Mouse (Mus musculus): ENCODE data around the gene Rab11fip5.

DNA sequence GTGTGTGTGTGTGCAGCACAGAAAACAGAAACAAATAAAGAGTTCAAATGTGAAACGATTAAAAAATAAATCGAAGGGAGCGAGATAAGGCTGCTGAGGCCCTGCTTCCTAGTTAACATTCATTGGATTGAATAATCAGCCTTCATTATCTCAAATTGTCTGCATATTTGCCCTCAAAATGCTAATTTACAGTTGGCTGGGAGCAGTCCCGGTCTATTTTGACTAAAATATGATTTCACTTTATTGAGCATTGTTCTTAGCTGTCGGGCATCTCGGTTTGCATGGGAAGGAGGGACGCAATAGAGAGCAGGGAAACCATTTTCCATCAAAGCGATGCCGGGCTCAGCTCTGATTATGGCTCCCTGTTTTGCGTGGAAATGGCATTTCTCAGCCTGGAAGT, 28.6 kb upstream of the Rab11fip5 start:
- no peak for TF ChIP-seq MYOG (IDR thresholded peaks at IDR 0.05; ENCODE audit: control insufficient read depth in 1 of 3, insufficient read depth in 1 of 3, insufficient read length in 2 of 3, low read depth in 2 of 3)
- TF ChIP-seq TCF12 (IDR thresholded peaks at IDR 0.05; ENCODE audit: insufficient read depth, poor library complexity, severe bottlenecking), result no peak
- no peak for TF ChIP-seq POLR2A (IDR thresholded peaks at IDR 0.05; ENCODE audit: insufficient read length, low read depth)
- no peak for TF ChIP-seq E2F4 (IDR thresholded peaks at IDR 0.05; ENCODE audit: insufficient read depth)
- TF ChIP-seq USF1 (IDR thresholded peaks at IDR 0.05; ENCODE audit: low read depth), result no peak
- no peak for TF ChIP-seq MAX (IDR thresholded peaks at IDR 0.05; ENCODE audit: low read depth)
- TF ChIP-seq SRF (IDR thresholded peaks at IDR 0.05; ENCODE audit: control insufficient read depth, insufficient read length, low read depth), result no peak
- no peak for TF ChIP-seq CEBPB (IDR thresholded peaks at IDR 0.05; ENCODE audit: insufficient read depth, poor library complexity, severe bottlenecking)
- TF ChIP-seq POLR2AphosphoS2 (IDR thresholded peaks at IDR 0.05; ENCODE audit: insufficient read length, low read depth), result no peak
- TF ChIP-seq TCF3 (IDR thresholded peaks at IDR 0.05; ENCODE audit: insufficient read length, low read depth), result no peak
- TF ChIP-seq MYOD1 (IDR thresholded peaks at IDR 0.05; ENCODE audit: control insufficient read depth in 1 of 3, insufficient read length in 2 of 3, low read depth in 2 of 3), result no peak
- no peak for TF ChIP-seq REST (IDR thresholded peaks at IDR 0.05; ENCODE audit: insufficient read depth, insufficient read length)

Data from myocyte (in vitro differentiated cells).